ENCODE assay signal across 8 mouse cellular contexts in genomic region chr10:88514495-88514894, GRCm38 (mm10). TPM values are rescaled to one million over a fixed set of nuclear protein-coding genes. Genes with fewer than 3 reads are reported as not detected.
A peak's percentile ranks its signal among the peaks of the same experiment; 100 is the strongest.
DNase-seq lines count a peak whose midpoint lies in the region; ATAC-seq and TF ChIP-seq lines count a peak whose summit lies in the region.

No protein-coding gene starts in this region.

- H3K9ac ChIP-seq in midbrain, postnatal 0 days (replicated peaks; ENCODE audit: low read length, poor library complexity, severe bottlenecking), result no peak overlapping the region
- no peak overlapping the region for H3K9ac ChIP-seq in midbrain, embryonic 16.5 days (ENCODE audit: low read depth, low read length)
- H3K9ac ChIP-seq in lung, embryonic 14.5 days, result no peak overlapping the region

- 59% methylated on average over 2 of the region's 2 CpGs for WGBS in midbrain, postnatal 0 days
- 55% methylated on average over 2 of the region's 2 CpGs for WGBS in midbrain, embryonic 16.5 days
- WGBS in lung, embryonic 14.5 days, result 69% methylated on average over 2 of the region's 2 CpGs

- H3K36me3 ChIP-seq in midbrain, postnatal 0 days (ENCODE audit: insufficient read depth, low read length), result no peaks in the 10 kb centered on the region
- H3K36me3 ChIP-seq in midbrain, embryonic 16.5 days (ENCODE audit: control insufficient read depth, insufficient read depth, low read length), result no peaks in the 10 kb centered on the region
- H3K36me3 ChIP-seq in lung, embryonic 14.5 days (ENCODE audit: insufficient read depth), result no peaks in the 10 kb centered on the region

- ATAC-seq in midbrain, postnatal 0 days (ENCODE audit: low FRiP score), result no peak
- no peak for ATAC-seq in midbrain, embryonic 16.5 days
- ATAC-seq in lung, embryonic 14.5 days (ENCODE audit: insufficient read depth), result no peak
- ATAC-seq in CD4-positive, CD25-positive, alpha-beta regulatory T cell, adult 4 months, result no peak

- no peak overlapping the region for H3K27ac ChIP-seq in midbrain, postnatal 0 days (ENCODE audit: low read depth, low read length)
- no peak overlapping the region for H3K27ac ChIP-seq in midbrain, embryonic 16.5 days (ENCODE audit: low read length)
- no peak overlapping the region for H3K27ac ChIP-seq in lung, embryonic 14.5 days (ENCODE audit: low read depth)

- peak; percentile 19 for TF ChIP-seq CTCF in midbrain, postnatal 0 days (IDR thresholded peaks at IDR 0.05)
- peak; percentile 39; the same call in 1 of the 2 replicates for TF ChIP-seq CTCF in lung, embryonic 14.5 days (IDR thresholded peaks at IDR 0.05; ENCODE audit: low read depth)

- no peaks in the 10 kb centered on the region for H3K4me1 ChIP-seq in midbrain, postnatal 0 days (ENCODE audit: insufficient read depth, low read length)
- H3K4me1 ChIP-seq in midbrain, embryonic 16.5 days (ENCODE audit: control insufficient read depth, insufficient read depth, low read length), result no peaks in the 10 kb centered on the region
- no peaks in the 10 kb centered on the region; the same call in 1 of the 2 replicates for H3K4me1 ChIP-seq in lung, embryonic 14.5 days (ENCODE audit: insufficient read depth)

- no peaks in the 10 kb centered on the region for H3K9me3 ChIP-seq in midbrain, postnatal 0 days (ENCODE audit: low read length)
- no peaks in the 10 kb centered on the region for H3K9me3 ChIP-seq in midbrain, embryonic 16.5 days (replicated peaks; ENCODE audit: control insufficient read depth, low read length, poor library complexity, severe bottlenecking)
- H3K9me3 ChIP-seq in lung, embryonic 14.5 days (ENCODE audit: low read depth, low read length), result no peaks in the 10 kb centered on the region

- no peaks in the 10 kb centered on the region for H3K27me3 ChIP-seq in midbrain, postnatal 0 days (ENCODE audit: insufficient read depth, low read length)
- H3K27me3 ChIP-seq in midbrain, embryonic 16.5 days (ENCODE audit: control insufficient read depth, insufficient read depth, low read depth, low read length), result no peaks in the 10 kb centered on the region
- no peaks in the 10 kb centered on the region for H3K27me3 ChIP-seq in lung, embryonic 14.5 days (ENCODE audit: insufficient read depth, low read length)

- H3K4me2 ChIP-seq in midbrain, postnatal 0 days (ENCODE audit: low read depth, low read length, poor library complexity, severe bottlenecking), result no peak overlapping the region
- no peak overlapping the region for H3K4me2 ChIP-seq in midbrain, embryonic 16.5 days (ENCODE audit: low read length)
- H3K4me2 ChIP-seq in lung, embryonic 14.5 days, result no peak overlapping the region

- DNase-seq in midbrain, postnatal 0 days (ENCODE audit: low spot score), result peak; percentile 43
- peak; percentile 90 for DNase-seq in ZHBTc4 (ENCODE audit: low read depth, low spot score)
- DNase-seq in frontal cortex, postnatal 36 days (ENCODE audit: low spot score in 2 of 2), result peak; percentile 37 to 40
- DNase-seq in kidney, postnatal 25 days, result peak; percentile 86 to 90
- DNase-seq in lung, embryonic 14.5 days, result peak; percentile 61
- peak; percentile 15 for DNase-seq in thymus, postnatal 25 days

- no peak overlapping the region for H3K4me3 ChIP-seq in midbrain, postnatal 0 days (ENCODE audit: low read depth, low read length)
- no peak overlapping the region for H3K4me3 ChIP-seq in midbrain, embryonic 16.5 days (ENCODE audit: low read depth, low read length)
- no peak overlapping the region for H3K4me3 ChIP-seq in lung, embryonic 14.5 days (ENCODE audit: low read depth, low read length)

RNA-seq across cellular contexts. Expression of gene Chpt1, which starts 10.6 kb away (rescaled TPM):
- total RNA-seq in midbrain, postnatal 0 days (2014; rRNA removed), result 26.9 and 28.5 TPM in 2 replicates
- 27.2 and 27.3 TPM in 2 replicates for polyA plus RNA-seq in midbrain, postnatal 0 days (2015; fragmentation: Nextera tagmentation; extraction: Ambion mirVana)
- polyA plus RNA-seq in midbrain, embryonic 16.5 days (2015; fragmentation: Nextera tagmentation; extraction: Ambion mirVana), result 7.7 and 8.0 TPM in 2 replicates
- 40.5 and 43.7 TPM in 2 replicates for polyA plus RNA-seq in lung, embryonic 14.5 days (2014; fragmentation: Nextera tagmentation; extraction: Ambion mirVana)
- 1 to 10 TPM; 4.1 to 4.5 TPM for polyA plus RNA-seq in CD4-positive, CD25-positive, alpha-beta regulatory T cell, adult 4 months (2017; shearing (Covaris generic))

RNA-seq across cellular contexts. Expression of gene Sycp3, which starts 55.1 kb away (rescaled TPM):
- total RNA-seq in midbrain, postnatal 0 days (2014; rRNA removed), result not detected in 2 replicates
- polyA plus RNA-seq in midbrain, postnatal 0 days (2015; fragmentation: Nextera tagmentation; extraction: Ambion mirVana), result 1.2 and 1.4 TPM in 2 replicates
- 0.51 and 0.72 TPM in 2 replicates for polyA plus RNA-seq in midbrain, embryonic 16.5 days (2015; fragmentation: Nextera tagmentation; extraction: Ambion mirVana)
- polyA plus RNA-seq in lung, embryonic 14.5 days (2014; fragmentation: Nextera tagmentation; extraction: Ambion mirVana), result 0.22 TPM in 1 of 2 replicates, not detected in the other
- not detected for polyA plus RNA-seq in CD4-positive, CD25-positive, alpha-beta regulatory T cell, adult 4 months (2017; shearing (Covaris generic))

Comparison
In these comparisons a context has a peak if more than half of its experiments do, and no peak if none do; other contexts are left out.
1. DNase-seq: peak in every context shown above with its lines; median percentile 90 in ZHBTc4; 88 in kidney, postnatal 25 days; 61 in lung, embryonic 14.5 days; 43 in midbrain, postnatal 0 days; 38 in frontal cortex, postnatal 36 days; 15 in thymus, postnatal 25 days.